Mouse (Mus musculus): Measurements from ENCODE around the gene Ppp1r12a. TPM values are rescaled to one million over a fixed set of nuclear protein-coding genes. Genes with fewer than 3 reads are reported as not detected.

The Ppp1r12a gene
- polyA plus RNA-seq, 1 experiment from 2014 or later: 39.6 TPM

DNA sequence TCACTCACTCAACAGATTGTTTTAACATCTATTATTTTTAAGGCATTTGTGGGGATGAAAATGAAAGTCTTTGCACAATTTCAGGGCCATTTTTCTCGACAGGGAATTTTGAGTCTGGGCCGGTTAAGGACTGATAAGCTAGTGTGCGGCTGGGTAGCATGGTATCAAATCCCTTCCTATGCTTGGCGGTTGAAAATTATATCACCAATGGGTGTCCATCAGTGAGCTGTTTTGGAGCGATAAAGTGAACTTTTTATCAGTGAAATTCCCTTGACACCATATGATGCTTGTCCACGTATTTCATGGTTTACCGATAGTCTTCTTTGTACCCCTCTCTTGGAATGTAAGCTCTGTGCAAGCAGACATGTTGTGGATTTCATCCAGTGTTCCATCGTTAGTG lies 152.4 kb downstream of the Ppp1r12a start:
- 58% methylated on average over 8 of the region's 8 CpGs for WGBS (ENCODE audit: insufficient replicate concordance)
- no peak overlapping the region for H3K27ac ChIP-seq
- no peak overlapping the region for H3K9ac ChIP-seq
- DNase-seq: peak; percentile 34
- H3K9me3 ChIP-seq (replicated peaks): no peaks in the 10 kb centered on the region
- no peak overlapping the region for H3K4me2 ChIP-seq
- H3K4me1 ChIP-seq (replicated peaks): peaks cover 10% of the 10 kb centered on the region; the same call in 1 of the 2 replicates
- no peaks in the 10 kb centered on the region for H3K27me3 ChIP-seq
- no peaks in the 10 kb centered on the region for H3K36me3 ChIP-seq
- H3K4me3 ChIP-seq (replicated peaks): no peak overlapping the region
- ATAC-seq (ENCODE audit: low read depth): peak; percentile 75

DNA sequence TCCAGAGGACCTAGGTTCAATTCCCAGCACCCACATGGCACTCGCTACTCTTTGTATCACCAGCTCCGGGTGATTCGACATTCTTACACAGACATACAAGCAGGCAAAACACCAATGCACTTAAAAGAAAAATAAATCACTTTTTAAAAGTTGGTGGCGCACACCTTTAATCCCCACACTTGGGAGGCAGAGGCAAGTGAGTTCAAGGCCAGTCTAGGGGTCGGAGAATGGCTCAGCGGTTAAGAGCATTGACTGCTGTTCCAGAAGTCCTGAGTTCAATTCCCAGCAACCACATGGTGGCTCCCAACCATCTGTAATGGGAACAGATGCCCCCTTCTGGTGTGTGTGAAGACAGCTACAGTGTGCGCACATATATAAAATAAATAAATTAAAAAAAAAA lies 153.2 kb downstream of the Ppp1r12a start:
- DNase-seq: no peak

DNA sequence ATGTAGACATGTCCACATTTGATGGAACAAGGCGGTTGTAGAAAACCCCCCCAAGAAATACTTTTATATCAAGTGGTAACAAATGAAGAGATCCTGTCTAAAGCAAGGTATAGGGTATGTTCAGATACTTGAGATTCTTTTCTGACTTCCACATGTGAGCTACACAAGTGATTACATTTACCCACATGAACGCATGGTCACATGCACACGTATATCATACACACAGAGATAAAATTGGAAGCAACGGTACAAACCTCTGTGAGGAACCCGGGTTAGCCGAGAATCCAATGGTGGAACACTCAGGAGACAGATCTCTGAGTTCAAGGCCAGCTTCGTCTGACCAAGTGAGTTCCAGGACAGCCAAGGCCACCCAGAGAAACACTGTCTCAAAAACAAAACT lies 166.4 kb downstream of the Ppp1r12a start:
- Histone ChIP-seq H3K9me3 (replicated peaks) (no peaks in the 10 kb centered on the region), H3K4me3 (replicated peaks) (no peak overlapping the region), H3K9ac (no peak overlapping the region), H3K4me2 (no peak overlapping the region), H3K27ac (no peak overlapping the region), H3K4me1 (replicated peaks) (peaks cover 12% of the 10 kb centered on the region), H3K27me3 (peaks cover 41% of the 10 kb centered on the region), H3K36me3 (no peaks in the 10 kb centered on the region)
- WGBS (ENCODE audit: insufficient replicate concordance): 66% methylated on average over 7 of the region's 7 CpGs
- DNase-seq (no peak), ATAC-seq (ENCODE audit: low read depth) (no peak)

More for the DNA sequence above, 153.2 kb downstream of the Ppp1r12a start:
- WGBS (ENCODE audit: insufficient replicate concordance): 83% methylated on average over 7 of the region's 7 CpGs
- H3K27ac ChIP-seq: no peak overlapping the region
- H3K9ac ChIP-seq: no peak overlapping the region
- ATAC-seq (ENCODE audit: low read depth): no peak
- no peak overlapping the region for H3K4me2 ChIP-seq
- peaks cover 10% of the 10 kb centered on the region; the same call in 1 of the 2 replicates for H3K4me1 ChIP-seq (replicated peaks)
- H3K36me3 ChIP-seq: no peaks in the 10 kb centered on the region
- no peaks in the 10 kb centered on the region for H3K27me3 ChIP-seq
- no peaks in the 10 kb centered on the region for H3K9me3 ChIP-seq (replicated peaks)
- H3K4me3 ChIP-seq (replicated peaks): no peak overlapping the region

DNA sequence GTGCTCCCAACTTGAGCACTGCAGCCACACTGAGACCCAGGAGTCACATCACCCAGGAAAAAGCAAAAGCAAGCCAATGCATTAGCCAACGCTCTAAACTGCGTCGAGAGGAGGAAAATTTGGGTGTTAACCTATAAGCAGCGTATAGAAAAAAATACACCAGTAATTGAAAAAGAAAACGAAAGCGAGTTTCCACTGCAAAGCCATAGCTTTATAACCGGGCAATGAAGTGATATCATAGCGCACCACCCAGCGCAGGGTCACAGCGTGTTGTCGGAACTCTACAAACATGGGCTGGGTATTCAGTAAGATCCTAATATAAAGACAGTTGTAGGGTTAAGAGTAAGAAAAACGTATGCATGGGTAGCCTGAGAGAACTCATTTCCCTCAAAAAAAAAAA lies 167.0 kb downstream of the Ppp1r12a start:
- 75% methylated on average over 12 of the region's 12 CpGs for WGBS (ENCODE audit: insufficient replicate concordance)
- no peak overlapping the region for H3K9ac ChIP-seq
- H3K9me3 ChIP-seq (replicated peaks): no peaks in the 10 kb centered on the region
- ATAC-seq (ENCODE audit: low read depth) (no peak), DNase-seq (no peak)
- H3K36me3 ChIP-seq: no peaks in the 10 kb centered on the region
- H3K27me3 ChIP-seq: peaks cover 45% of the 10 kb centered on the region
- H3K4me2 ChIP-seq: no peak overlapping the region
- H3K4me3 ChIP-seq (replicated peaks): no peak overlapping the region
- peaks cover 16% of the 10 kb centered on the region for H3K4me1 ChIP-seq (replicated peaks)
- no peak overlapping the region for H3K27ac ChIP-seq

DNA sequence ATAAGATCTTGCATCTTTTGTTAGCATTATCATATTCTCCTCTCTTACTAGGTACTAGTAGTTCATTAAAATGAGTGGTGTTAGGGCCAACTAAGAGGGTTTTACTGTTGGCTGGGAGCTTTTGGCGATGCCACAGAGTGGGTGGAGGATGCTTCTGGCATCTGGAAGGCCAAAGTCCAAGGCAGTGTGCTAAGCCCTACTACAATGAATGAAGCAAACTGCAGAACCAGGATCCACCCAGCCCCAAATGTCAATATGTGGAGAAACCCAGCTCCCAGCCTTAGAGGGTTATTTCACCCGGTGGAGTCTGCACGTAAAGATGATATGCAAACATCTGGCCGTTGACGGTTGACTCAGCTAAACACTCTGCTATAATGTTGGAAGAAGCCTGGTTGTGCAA lies 167.8 kb downstream of the Ppp1r12a start:
- H3K36me3 ChIP-seq: no peaks in the 10 kb centered on the region
- H3K4me3 ChIP-seq (replicated peaks): no peak overlapping the region
- ATAC-seq (ENCODE audit: low read depth) (no peak), DNase-seq (no peak)
- no peak overlapping the region for H3K9ac ChIP-seq
- peaks cover 16% of the 10 kb centered on the region for H3K4me1 ChIP-seq (replicated peaks)
- H3K9me3 ChIP-seq (replicated peaks): no peaks in the 10 kb centered on the region
- H3K27ac ChIP-seq: no peak overlapping the region
- H3K4me2 ChIP-seq: no peak overlapping the region
- 63% methylated on average over 5 of the region's 5 CpGs for WGBS (ENCODE audit: insufficient replicate concordance)
- H3K27me3 ChIP-seq: peaks cover 45% of the 10 kb centered on the region

DNA sequence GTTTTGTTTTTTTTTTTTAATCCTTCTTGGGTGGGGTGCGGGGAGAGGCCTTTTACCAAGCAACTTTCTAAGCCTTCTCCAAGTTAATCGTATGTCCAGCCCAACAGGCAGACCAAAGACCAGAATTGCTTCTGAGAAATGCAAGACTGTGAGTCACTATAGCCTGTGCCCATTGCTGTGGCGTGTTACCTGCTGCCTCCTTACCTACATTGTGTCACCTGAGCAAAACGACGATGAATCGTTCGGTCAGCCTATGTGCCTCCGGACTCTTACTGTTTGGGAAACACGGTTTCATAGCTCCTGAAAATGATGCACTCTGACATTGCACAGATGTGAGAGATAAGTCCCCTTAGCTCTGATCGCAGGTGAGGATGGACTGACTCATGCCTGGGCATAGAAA lies 169.0 kb downstream of the Ppp1r12a start:
- H3K36me3 ChIP-seq: no peaks in the 10 kb centered on the region
- no peak overlapping the region for H3K27ac ChIP-seq
- H3K9me3 ChIP-seq (replicated peaks): no peaks in the 10 kb centered on the region
- peaks cover 16% of the 10 kb centered on the region for H3K4me1 ChIP-seq (replicated peaks)
- 15% methylated on average over 10 of the region's 10 CpGs for WGBS (ENCODE audit: insufficient replicate concordance)
- peaks cover 45% of the 10 kb centered on the region for H3K27me3 ChIP-seq
- DNase-seq (no peak), ATAC-seq (ENCODE audit: low read depth) (no peak)
- H3K4me3 ChIP-seq (replicated peaks): peak overlapping the region; percentile 75; the same call in 1 of the 2 replicates
- no peak overlapping the region for H3K9ac ChIP-seq
- H3K4me2 ChIP-seq: peak overlapping the region; percentile 90

DNA sequence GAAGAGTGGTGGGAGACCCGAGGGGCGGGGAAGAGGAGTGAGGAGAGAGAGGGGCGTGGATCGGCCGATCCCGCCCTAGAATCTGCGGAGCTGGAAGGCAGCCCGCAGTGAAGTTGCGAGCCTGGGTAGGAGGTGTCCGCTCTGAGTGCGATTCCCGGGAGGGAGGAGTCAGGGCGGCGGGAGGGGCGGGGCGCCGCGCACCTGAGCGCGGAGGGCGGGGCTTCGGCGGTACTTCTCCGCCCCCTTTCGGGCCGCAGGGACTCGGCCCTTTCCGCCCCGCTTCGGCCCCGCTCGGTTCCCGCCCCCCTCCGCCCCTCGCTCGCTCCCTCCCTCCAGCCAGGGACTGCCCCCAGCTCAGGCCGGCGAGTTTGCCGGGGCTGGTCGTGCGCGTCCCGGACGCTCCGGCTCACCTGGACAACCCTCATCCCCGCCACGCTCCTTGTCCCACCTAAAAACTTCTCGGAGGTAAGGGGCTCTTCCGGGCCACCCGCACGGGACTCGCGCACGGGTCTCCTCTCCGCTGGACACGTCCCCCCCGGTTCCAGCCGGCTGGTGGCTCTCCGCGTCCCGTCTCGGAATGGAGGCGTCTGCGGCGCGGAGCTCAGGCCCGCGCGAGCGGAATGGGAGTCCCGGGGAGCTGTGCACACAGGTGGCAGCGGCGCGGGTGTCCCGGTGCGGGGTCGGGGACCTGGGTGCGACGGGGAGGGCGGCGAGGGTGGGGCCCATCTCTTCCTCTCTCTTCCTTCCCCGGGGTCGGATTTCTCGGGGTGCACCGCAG lies 170.0 kb downstream of the Ppp1r12a start, which contains the start of gene Pawr:
Pawr (plus strand) TSS at position 338 of the 778 bp plus-strand sequence.
- Histone ChIP-seq H3K9me3 (replicated peaks) (no peaks in the 10 kb centered on the region), H3K9ac (peak within 1 kb of the TSS; percentile 78), H3K36me3 (peaks cover 7% of the 10 kb centered on the region; the same call in 1 of the 2 replicates), H3K27me3 (peaks cover 45% of the 10 kb centered on the region), H3K4me1 (replicated peaks) (peaks cover 16% of the 10 kb centered on the region), H3K27ac (peak within 1 kb of the TSS; percentile 71), H3K4me3 (replicated peaks) (peak within 1 kb of the TSS; percentile 75), H3K4me2 (peak within 1 kb of the TSS; percentile 90)
- ATAC-seq (ENCODE audit: low read depth) (peak; percentile 87), DNase-seq (peak; percentile 68)
- under 1% methylated on average over 73 of the region's 85 CpGs for WGBS (ENCODE audit: insufficient replicate concordance)

DNA sequence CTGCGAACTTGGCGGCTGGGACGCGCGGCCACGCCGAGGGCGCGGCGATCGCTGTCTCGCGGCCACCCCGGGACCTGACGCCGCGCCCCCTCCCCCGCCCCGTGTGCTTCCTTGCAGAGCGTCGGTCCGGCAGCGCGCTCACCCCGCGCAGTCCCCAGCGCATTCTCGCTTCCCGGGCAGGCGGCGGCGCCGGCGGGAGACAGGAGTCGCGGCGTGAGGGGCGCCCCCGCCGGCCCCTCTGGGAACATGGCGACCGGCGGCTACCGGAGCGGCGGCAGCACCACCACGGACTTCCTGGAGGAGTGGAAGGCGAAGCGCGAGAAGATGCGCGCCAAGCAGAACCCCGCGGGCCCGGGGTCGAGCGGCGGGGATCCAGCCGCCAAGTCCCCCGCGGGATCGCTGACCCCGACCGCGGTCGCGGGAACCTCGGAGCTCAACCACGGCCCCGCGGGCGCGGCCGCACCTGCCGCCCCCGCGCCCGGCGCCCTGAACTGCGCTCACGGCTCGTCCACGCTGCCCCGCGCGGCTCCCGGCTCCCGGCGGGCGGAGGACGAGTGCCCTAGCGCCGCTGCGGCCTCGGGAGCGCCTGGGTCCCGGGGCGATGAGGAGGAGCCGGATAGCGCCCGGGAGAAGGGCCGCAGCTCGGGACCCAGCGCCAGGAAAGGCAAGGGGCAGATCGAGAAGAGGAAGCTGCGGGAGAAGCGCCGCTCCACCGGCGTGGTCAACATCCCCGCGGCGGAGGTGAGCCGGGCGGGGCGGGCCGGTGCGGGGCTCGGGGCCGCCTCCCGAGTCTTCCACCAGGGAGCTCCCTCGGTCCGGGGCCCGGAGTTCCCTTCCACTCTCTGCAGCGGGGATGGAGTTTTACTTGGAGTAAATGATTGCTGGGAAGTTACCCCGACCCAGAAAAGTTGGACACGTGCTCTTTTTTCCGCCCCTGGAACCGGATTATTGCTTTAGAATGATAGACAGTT lies 170.9 kb downstream of the Ppp1r12a start:
- peak; percentile 37 for DNase-seq
- ATAC-seq (ENCODE audit: low read depth): peak; percentile 47
- peak overlapping the region; percentile 71 for H3K27ac ChIP-seq
- H3K4me3 ChIP-seq (replicated peaks): peak overlapping the region; percentile 75
- peaks cover 45% of the 10 kb centered on the region for H3K27me3 ChIP-seq
- peak overlapping the region; percentile 78 for H3K9ac ChIP-seq
- H3K4me1 ChIP-seq (replicated peaks): peaks cover 16% of the 10 kb centered on the region
- H3K36me3 ChIP-seq: peaks cover 13% of the 10 kb centered on the region; the same call in 1 of the 2 replicates
- peak overlapping the region; percentile 90 for H3K4me2 ChIP-seq
- WGBS (ENCODE audit: insufficient replicate concordance): under 1% methylated on average over 100 of the region's 129 CpGs
- H3K9me3 ChIP-seq (replicated peaks): no peaks in the 10 kb centered on the region

DNA sequence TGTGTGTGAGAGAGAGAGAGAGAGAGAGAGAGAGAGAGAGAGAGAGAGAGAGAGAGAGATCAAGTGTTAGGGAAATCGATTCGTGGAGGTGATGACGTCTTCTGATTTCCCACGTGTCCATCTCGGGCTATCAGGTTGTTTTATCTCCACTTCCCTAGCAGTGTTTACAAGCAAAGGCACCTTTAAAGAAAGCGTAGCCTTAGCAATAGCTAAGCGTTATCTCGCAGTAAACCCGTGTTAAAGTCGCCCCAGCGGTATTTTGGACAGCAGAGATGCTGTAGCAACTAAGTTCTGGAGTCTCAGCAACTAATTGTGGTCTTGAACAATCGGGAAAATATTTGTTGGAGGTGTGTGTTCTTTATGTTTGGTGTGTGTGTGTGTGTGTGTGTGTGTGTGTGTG lies 171.6 kb downstream of the Ppp1r12a start:
- Histone ChIP-seq H3K9ac (0 out of 2 replicates have a peak overlapping the region, but pooled peaks have one; percentile 78), H3K36me3 (peaks cover 13% of the 10 kb centered on the region; the same call in 1 of the 2 replicates), H3K9me3 (replicated peaks) (no peaks in the 10 kb centered on the region), H3K4me2 (peak overlapping the region; percentile 90), H3K4me3 (replicated peaks) (peak overlapping the region; percentile 75), H3K27ac (no peak overlapping the region), H3K4me1 (replicated peaks) (peaks cover 16% of the 10 kb centered on the region), H3K27me3 (peaks cover 45% of the 10 kb centered on the region)
- 5% methylated on average over 12 of the region's 12 CpGs for WGBS (ENCODE audit: insufficient replicate concordance)
- DNase-seq: no peak
- no peak for ATAC-seq (ENCODE audit: low read depth)
